In genomic region chr6:84181452-84181851, GRCm38 (mm10) we compare ENCODE assay signal across 9 mouse cellular contexts.
DNase-seq lines count a peak whose midpoint lies in the region; ATAC-seq and TF ChIP-seq lines count a peak whose summit lies in the region.
"Had no signal": no experiment of that assay in that cellular context is flagged by ENCODE, and none has a peak within 500 bp of the region (broad histone marks: within the 10 kb centered on the region; RNA-seq: fewer than 3 reads in every experiment).

No protein-coding gene starts in this region.

- H3K9ac ChIP-seq in hindbrain, embryonic 12.5 days: no peak overlapping the region
- no peak overlapping the region for H3K9ac ChIP-seq in hindbrain, postnatal 0 days (replicated peaks; ENCODE audit: low read length)

- no peaks in the 10 kb centered on the region for H3K36me3 ChIP-seq in hindbrain, embryonic 10.5 days
- H3K36me3 ChIP-seq in hindbrain, embryonic 12.5 days: no peaks in the 10 kb centered on the region
- no peaks in the 10 kb centered on the region; the same call in 1 of the 2 replicates for H3K36me3 ChIP-seq in limb, embryonic 10.5 days
- no peaks in the 10 kb centered on the region for H3K36me3 ChIP-seq in hindbrain, postnatal 0 days (ENCODE audit: insufficient read depth, low read length)

- DNase-seq in hindbrain, embryonic 10.5 days (ENCODE audit: low spot score): peak; percentile 13
- peak; percentile 71 to 75 for DNase-seq in heart, adult 9 months (ENCODE audit: low spot score in 2 of 2)
- DNase-seq in limb, embryonic 10.5 days (ENCODE audit: low spot score): no peak
- peak; percentile 68 for DNase-seq in testis, postnatal 10 days (ENCODE audit: low spot score)
- DNase-seq in hindbrain, postnatal 0 days (ENCODE audit: low spot score): no peak
- no peak for DNase-seq in urinary bladder, adult 18-20 months (ENCODE audit: low spot score in 2 of 2)
- DNase-seq in layer of hippocampus, postnatal 25 days (ENCODE audit: extremely low spot score in 1 of 2, low spot score in 1 of 2): no peak
- DNase-seq: layer of hippocampus, adult 9-11 months had no signal

- no peaks in the 10 kb centered on the region for H3K9me3 ChIP-seq in hindbrain, embryonic 10.5 days
- H3K9me3 ChIP-seq in hindbrain, embryonic 12.5 days (replicated peaks): no peaks in the 10 kb centered on the region
- no peaks in the 10 kb centered on the region for H3K9me3 ChIP-seq in limb, embryonic 10.5 days (replicated peaks)
- no peaks in the 10 kb centered on the region for H3K9me3 ChIP-seq in hindbrain, postnatal 0 days (ENCODE audit: low read length)

- no peak overlapping the region for H3K4me3 ChIP-seq in hindbrain, embryonic 10.5 days
- H3K4me3 ChIP-seq in hindbrain, embryonic 12.5 days: no peak overlapping the region
- H3K4me3 ChIP-seq in limb, embryonic 10.5 days: no peak overlapping the region
- no peak overlapping the region for H3K4me3 ChIP-seq in hindbrain, postnatal 0 days (ENCODE audit: low read length)

- 48% methylated on average over 4 of the region's 4 CpGs for WGBS in hindbrain, embryonic 10.5 days
- 59% methylated on average over 4 of the region's 4 CpGs for WGBS in hindbrain, embryonic 12.5 days
- 61% methylated on average over 4 of the region's 4 CpGs for WGBS in limb, embryonic 10.5 days
- WGBS in hindbrain, postnatal 0 days: 32% methylated on average over 4 of the region's 4 CpGs

- H3K27ac ChIP-seq in hindbrain, embryonic 10.5 days: no peak overlapping the region
- H3K27ac ChIP-seq in hindbrain, embryonic 12.5 days: no peak overlapping the region
- H3K27ac ChIP-seq in limb, embryonic 10.5 days: peak overlapping the region; percentile 48
- no peak overlapping the region for H3K27ac ChIP-seq in hindbrain, postnatal 0 days

- H3K27me3 ChIP-seq in hindbrain, embryonic 10.5 days (ENCODE audit: insufficient read depth, poor library complexity, severe bottlenecking): no peaks in the 10 kb centered on the region
- H3K27me3 ChIP-seq in hindbrain, embryonic 12.5 days: no peaks in the 10 kb centered on the region
- H3K27me3 ChIP-seq in limb, embryonic 10.5 days (ENCODE audit: low read depth, poor library complexity, severe bottlenecking): no peaks in the 10 kb centered on the region
- no peaks in the 10 kb centered on the region for H3K27me3 ChIP-seq in hindbrain, postnatal 0 days (ENCODE audit: insufficient read depth, low read length)

- ATAC-seq in hindbrain, embryonic 12.5 days (ENCODE audit: low FRiP score): no peak
- ATAC-seq in hindbrain, postnatal 0 days: no peak

- H3K4me2 ChIP-seq in hindbrain, embryonic 12.5 days (replicated peaks): no peak overlapping the region
- no peak overlapping the region for H3K4me2 ChIP-seq in hindbrain, postnatal 0 days (ENCODE audit: low read depth, low read length)

- H3K4me1 ChIP-seq in hindbrain, embryonic 10.5 days (replicated peaks): peaks cover 6% of the 10 kb centered on the region
- H3K4me1 ChIP-seq in hindbrain, embryonic 12.5 days: no peaks in the 10 kb centered on the region
- peaks cover 8% of the 10 kb centered on the region for H3K4me1 ChIP-seq in limb, embryonic 10.5 days
- no peaks in the 10 kb centered on the region for H3K4me1 ChIP-seq in hindbrain, postnatal 0 days (ENCODE audit: insufficient read depth, low read length)

- TF ChIP-seq CTCF in hindbrain, postnatal 0 days (IDR thresholded peaks at IDR 0.05; ENCODE audit: low read depth): no peak

Comparison
In these comparisons a context has a peak if more than half of its experiments do, and no peak if none do; other contexts are left out.
1. DNase-seq: peak in hindbrain, embryonic 10.5 days (single experiment), heart, adult 9 months (2 of 2) and testis, postnatal 10 days (single experiment); none in limb, embryonic 10.5 days (single experiment), hindbrain, postnatal 0 days (single experiment), urinary bladder, adult 18-20 months (0 of 2) and layer of hippocampus, postnatal 25 days (0 of 2).